Mouse (Mus musculus): ENCODE data around the gene Sytl5.

Gene Sytl5

DNA sequence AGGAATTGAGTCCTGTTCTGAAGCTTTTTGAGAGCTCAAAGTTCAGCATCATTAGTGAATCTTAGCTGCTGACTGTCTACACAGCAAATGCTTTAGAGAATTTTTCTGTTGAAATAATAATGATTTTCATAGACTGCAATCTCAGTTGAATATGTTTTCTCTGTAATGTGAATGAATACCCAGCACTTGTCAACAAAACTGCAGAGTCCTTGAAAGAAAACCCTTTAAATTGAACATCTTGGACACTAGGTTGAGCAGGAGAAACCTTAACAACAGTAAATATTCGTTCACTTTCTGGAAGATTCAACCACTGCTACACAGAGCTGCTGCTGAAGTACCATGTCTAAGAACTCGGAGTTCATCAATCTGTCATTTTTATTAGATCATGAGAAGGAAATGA, at the start of gene Sytl5:
Gene Sytl5 (plus strand): TSS at position 301 of the 400 bp plus-strand sequence.
- DNase-seq (ENCODE audit: low spot score in 2 of 2): no peak

GRCm38 (mm10) chrX:9846628-9847027, 38.8 kb upstream of the Sytl5 start, which contains the start of gene Hypm:
Gene Hypm (plus strand): TSS chrX:9846928.
- no peak for DNase-seq (ENCODE audit: low spot score in 2 of 2)

- DNase-seq (ENCODE audit: low spot score in 2 of 2): no peak
Observed at GRCm38 (mm10) chrX:9849403-9849802, 36.0 kb upstream of the Sytl5 start, which contains the start of gene H2al3. Gene H2al3 (plus strand): TSS chrX:9849703.

GRCm38 (mm10) chrX:9861859-9862258, 23.6 kb upstream of the Sytl5 start:
- no peak for DNase-seq (ENCODE audit: low spot score in 2 of 2)

- no peak for DNase-seq (ENCODE audit: low spot score in 2 of 2)
Observed at GRCm38 (mm10) chrX:9875519-9875918, 9.9 kb upstream of the Sytl5 start.

DNA sequence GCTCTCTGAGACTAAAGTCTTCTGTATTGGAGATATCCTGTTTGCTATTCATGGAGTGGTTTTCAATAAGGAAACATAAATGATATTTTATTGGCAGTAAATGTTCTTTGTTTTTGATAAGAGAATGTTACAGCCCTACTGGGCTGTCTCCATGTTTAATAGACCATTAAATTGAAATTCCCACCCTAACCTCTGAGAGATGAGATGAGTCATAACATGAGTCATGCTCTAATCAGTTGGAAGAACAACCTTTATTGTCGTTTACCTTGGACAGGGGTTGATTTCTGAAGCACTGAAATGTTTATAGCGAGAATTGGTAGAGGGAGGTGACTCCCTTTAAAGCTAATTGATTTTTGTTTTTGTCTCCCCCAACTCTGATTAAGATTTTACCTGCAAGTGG, 24.1 kb downstream of the Sytl5 start:
- DNase-seq (ENCODE audit: low spot score in 2 of 2): no peak

DNA sequence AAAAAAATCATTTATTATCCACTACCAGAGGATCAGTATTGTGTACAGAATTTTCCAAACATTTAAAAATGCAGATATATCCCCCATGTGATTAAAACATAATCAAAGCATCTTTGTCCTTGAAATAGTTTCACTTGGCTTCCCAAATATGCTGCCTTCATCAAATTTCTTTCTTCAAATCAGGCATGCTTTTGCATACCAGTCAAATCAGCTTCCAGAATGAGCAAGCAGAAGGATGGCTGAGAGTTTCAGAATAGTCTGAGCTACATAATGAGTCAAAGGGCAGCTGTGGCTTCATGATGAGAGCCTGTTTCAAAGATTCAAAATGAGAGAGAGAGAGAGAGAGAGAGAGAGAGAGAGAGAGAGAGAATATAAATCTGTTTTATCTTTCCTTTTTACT, 48.4 kb downstream of the Sytl5 start:
- DNase-seq (ENCODE audit: low spot score in 2 of 2): no peak

- no peak for DNase-seq (ENCODE audit: low spot score in 2 of 2)
Observed at GRCm38 (mm10) chrX:9984094-9984669, 98.8 kb downstream of the Sytl5 start.

GRCm38 (mm10) chrX:10000718-10001117, 115.3 kb downstream of the Sytl5 start:
- no peak for DNase-seq (ENCODE audit: low spot score in 2 of 2)

DNA sequence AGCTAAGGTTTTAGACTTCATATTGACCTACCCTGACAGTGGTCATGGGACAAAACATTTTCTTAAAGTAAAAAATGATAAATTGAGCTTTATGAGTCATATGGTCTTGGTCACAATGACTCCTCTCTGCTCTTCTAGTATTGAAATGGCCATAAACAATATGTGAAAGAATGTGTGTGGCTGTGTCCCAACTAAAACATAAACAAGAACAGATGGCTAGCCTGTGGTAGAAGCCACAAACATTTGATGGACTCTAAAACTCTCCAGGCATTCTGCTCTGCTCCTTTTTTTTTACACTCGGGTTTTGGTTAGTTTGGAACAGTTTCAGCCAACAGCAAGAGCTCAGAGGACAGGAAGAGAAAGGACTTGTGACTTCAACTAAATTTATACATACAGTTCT, 120.5 kb downstream of the Sytl5 start:
- DNase-seq (ENCODE audit: low spot score in 2 of 2): no peak

- DNase-seq (ENCODE audit: low spot score in 2 of 2): no peak
Observed at GRCm38 (mm10) chrX:10007675-10008270, 122.4 kb downstream of the Sytl5 start.

GRCm38 (mm10) chrX:10010202-10010601, 124.8 kb downstream of the Sytl5 start:
- no peak for DNase-seq (ENCODE audit: low spot score in 2 of 2)

GRCm38 (mm10) chrX:10034666-10035065, 149.2 kb downstream of the Sytl5 start:
- DNase-seq (ENCODE audit: low spot score in 2 of 2): no peak
